Mouse (Mus musculus) granulocyte monocyte progenitor cell, adult 5-6 weeks (primary cell): ENCODE results near the gene Agbl4. TPM values are rescaled to one million over a fixed set of nuclear protein-coding genes. Genes with fewer than 3 reads are reported as not detected.

Experiments used
- ATAC-seq: replicated peaks from 2 replicates; pipeline ENCODE4 v1.8.0; 2016; ENCODE audit warnings: mild to moderate bottlenecking, moderate TSS enrichment, inconsistent platforms; ENCODE audit not compliant: poor library complexity, severe bottlenecking
- total RNA-seq, 2 experiments: library from RNA; stranded (forward) in 1 of 2; stranded (reverse) in 1 of 2; fragments of 200-712, 200-1000 nt in 1 of 2; fragments of >200 nt in 1 of 2; fragmentation: Nextera tagmentation in 1 of 2; gene quantifications; 2 replicates each; pipeline ENCODE4 v1.2.3; 2014 to 2017

The Agbl4 gene
- total RNA-seq, 2 experiments from 2014 or later, result not detected

DNA sequence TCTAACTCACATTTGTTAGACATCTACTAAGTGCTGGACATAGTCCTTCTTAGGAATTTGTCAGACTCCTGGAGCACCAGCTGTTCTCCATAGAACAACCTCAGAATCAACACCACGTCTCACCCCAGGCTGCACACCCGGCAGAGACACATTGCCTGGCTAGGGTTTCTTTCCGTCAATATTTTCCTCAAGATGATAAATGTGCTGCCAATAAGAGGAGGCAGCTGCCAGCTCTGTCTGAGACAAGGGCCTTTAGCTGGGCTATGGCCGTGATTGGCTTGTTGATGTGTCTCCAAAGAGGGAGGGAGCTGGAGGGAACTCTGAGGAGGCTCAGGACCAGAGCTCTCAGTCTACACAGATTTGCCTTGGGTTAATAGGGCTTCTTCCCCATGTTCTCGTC lies 1227.5 kb downstream of the Agbl4 start:
- no peak for ATAC-seq

DNA sequence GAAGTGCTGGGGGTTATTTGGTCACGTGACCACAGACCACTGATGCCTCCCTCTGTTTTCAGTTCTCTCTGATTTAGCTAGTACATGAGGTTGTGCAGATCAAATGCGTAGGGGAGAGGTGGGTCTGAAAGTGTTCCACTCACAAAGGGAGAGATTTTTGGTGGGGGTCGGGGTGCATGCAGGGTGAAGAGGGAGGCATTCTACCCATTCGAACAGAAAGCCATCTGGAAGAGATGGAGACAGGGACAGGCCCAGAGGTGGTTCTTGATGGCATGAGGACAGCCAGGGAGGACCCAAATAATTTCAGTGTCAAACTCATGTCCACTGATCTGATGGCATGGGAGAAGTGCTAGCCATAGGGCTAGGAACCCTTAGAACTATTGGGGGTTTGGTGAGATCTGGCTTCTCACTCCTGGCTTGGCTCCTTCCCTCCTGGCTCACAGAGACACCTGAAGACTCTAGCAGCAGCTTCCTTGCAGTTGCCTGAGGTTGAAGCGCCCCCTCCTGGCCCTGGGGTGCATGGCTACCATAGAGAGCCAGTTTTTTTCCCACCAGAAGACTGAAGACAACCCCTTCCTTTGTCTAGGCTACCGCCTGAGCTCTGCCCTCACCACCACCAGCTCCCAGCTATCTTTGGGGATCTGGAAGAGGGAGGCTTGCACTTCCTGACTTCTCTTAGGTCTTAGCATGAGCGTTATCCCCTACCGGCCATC lies 1228.8 kb downstream of the Agbl4 start:
- ATAC-seq, result peak; percentile 78

DNA sequence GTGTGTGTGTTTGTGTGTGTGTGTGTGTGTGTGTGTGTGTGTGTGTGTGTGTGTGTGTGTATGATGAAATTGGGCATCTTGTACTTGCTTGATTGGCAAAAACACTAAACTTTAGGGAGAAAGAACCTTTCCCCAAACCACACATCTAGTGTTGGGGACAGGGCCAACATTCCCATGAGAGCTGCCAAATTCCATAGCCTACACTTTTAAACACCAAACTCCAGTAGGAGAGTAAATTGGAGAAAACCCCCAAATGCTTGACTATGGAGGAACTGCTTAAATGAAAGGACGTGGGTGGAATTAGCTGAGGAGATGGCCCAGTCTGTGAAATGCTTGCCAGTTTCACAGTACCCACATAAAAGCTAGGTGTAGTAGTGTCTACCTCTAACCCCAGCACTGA lies 1235.2 kb downstream of the Agbl4 start:
- no peak for ATAC-seq

GRCm38 (mm10) chr4:111635538-111636124 lies 1238.2 kb downstream of the Agbl4 start:
- no peak for ATAC-seq

DNA sequence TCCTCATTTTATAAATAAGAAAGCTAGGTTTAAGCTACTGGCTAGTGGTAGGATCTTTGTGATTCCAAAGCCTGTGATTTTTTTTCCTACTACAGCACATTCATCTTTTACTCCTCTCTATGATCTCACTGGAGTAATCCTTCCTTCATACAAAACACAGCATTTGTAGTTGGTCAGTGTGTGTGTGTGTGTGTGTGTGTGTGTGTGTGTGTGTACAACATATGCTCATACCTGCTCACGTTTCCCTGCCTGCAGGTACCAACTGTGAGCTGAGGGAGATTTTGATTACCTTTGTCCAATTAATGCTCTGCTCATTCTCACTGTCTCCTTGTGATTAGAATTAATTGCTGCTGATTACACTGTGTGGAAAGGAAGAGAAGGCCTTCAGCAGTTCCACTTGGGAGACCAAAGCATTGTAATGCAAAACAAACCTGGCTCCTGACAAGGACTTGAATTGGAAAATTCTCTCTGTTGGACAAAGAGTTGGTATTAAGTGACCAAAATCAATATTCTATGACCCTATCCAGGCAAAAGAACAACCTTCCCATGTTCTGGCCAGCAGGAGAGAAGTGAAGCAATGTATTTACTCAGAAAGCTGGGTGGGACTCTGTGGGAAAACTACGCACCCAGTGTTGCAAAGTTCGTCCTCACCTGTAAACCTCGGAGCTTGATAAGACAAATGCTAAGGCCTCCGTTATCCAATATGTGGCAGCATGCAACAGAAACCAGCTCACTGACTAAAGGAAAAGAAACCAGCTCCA lies 1241.7 kb downstream of the Agbl4 start:
- ATAC-seq, result no peak

GRCm38 (mm10) chr4:111645117-111645830 lies 1247.8 kb downstream of the Agbl4 start:
- no peak for ATAC-seq

DNA sequence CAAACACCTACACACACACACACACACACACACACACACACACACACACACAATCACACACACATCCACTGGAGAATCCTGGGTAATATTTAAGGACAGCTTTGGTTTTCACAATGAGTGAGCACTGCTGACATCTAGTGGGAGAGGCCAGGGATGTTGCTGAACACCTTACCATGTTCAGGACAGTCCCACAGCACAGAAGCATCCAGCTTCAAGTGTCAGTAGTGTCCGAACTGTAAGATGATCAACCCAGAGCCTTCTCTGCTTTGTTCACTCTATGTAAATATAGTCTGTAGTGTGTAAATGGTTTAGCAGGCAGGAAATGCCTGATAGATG lies 1248.3 kb downstream of the Agbl4 start:
- ATAC-seq, result no peak

DNA sequence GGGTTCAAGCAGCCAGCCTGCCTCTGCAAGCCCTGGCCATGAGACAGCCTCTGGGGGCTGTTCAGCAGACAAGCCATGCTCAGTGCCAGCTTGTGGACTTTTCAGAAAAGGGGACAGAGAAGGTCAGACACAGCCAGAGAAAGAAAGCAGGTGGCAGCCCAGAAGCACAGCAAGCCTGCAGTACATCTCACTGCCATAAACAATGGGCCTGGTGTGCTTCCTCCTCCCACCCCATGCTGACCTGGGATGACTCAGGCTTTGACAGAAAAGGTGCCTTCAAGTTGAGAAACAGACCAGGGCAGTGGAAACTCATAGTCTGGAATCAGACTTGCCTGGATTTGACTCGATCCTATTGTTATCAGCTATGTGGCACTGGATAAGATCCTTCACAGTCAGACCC lies 1256.0 kb downstream of the Agbl4 start:
- no peak for ATAC-seq

DNA sequence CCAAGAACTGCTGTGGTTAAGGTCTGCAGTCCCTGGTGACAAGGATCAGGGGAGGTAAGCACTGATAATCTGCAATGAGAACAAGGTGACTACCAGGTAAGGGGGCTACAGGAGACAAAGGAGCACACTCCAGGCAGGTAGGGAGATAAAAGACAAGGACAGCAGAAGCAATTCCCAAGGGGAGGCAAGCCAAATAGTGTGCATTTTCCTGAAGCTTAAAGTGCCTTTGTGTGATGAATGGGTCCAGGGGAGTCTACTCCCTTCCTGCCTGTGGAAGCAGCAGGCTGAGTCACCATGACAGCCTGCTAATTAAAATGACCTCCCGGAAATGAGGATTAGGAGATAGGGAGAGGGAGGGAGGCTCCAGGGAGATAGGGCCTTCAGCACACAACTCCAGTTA lies 1266.3 kb downstream of the Agbl4 start:
- no peak for ATAC-seq

DNA sequence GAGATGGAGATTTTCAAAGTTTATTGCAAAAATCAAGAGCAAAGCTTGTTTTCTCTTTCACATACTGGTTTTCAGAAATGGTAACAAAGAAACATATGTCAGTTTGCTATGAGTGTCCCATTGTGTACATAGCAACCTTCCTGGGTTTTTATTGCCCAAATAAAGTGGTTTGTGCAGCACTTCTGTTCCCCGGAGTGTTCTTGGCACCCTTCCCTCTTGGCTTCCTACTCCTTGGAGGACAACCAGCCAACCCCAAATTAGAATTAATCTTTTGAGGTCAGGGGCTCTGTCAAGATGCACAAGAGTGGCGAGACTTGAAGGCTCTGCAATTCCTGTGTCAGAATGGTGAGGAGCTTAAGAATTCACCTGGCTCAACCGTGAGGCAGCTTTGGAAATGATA lies 1266.7 kb downstream of the Agbl4 start:
- no peak for ATAC-seq

- ATAC-seq, result no peak
Measured at GRCm38 (mm10) chr4:111666713-111667112, 1269.3 kb downstream of the Agbl4 start.

- no peak for ATAC-seq
Measured at GRCm38 (mm10) chr4:111669369-111669768, 1271.9 kb downstream of the Agbl4 start.

DNA sequence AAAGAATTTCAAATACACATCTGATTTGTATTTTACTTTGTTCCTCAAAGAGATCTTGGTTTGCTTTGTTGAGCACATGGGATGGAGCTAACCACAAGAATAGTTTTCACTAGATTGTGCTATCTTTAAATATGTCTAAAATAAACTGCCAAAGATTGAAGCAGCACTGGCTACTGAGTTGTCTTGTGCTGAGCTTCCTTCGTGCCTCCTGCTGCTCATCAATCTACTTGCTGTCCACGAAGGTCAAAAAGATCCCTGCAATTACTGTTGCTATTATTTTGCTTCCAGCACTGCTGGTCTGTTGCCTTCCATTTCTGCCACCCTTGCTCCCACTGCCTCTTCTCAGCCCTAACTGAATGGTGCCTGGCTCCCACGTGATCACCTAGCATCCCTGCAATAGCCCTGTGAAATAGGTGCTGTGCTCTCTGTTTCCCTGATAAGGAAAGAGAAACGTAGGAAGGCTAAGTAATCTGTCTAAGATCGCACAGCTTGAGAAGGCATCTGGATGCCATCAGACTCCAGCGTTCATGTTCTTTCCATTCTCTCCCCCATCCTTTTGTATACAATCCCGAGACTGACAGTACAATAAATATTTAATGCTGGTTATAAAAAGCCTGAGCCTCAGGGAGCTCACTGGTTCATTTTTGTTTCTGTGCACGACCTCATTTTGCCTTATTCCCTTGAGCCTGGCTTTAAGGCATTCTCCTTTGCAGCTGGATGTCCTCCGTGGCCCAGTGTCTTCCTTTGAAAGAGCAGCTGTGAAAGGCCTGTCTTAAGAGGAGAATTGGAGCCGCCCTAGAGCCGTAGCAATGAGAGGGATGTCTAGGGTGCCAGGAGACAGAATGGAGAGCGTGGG lies 1273.3 kb downstream of the Agbl4 start:
- ATAC-seq, result no peak

GRCm38 (mm10) chr4:111671440-111671839 lies 1274.0 kb downstream of the Agbl4 start:
- ATAC-seq, result no peak

DNA sequence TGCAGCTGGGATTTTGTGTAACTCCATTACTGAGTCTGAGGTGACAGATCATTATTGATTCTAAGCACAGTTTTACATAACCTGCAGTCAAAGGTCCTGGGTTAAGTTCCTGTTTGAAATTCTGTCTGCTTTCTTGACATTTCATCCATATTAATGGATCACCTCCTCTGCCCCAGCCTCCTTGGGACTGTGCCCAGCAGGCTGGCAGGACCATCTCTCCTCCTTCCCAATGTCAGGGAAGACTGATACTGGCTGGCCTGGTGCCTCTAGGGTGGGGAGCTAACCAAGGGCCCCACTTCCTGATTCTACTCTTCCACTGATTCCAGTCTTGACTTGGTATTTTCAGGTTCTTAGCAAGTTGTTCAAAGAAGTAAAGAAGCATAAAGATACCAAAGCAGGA lies 1276.4 kb downstream of the Agbl4 start:
- no peak for ATAC-seq

GRCm38 (mm10) chr4:111681926-111682325 lies 1284.5 kb downstream of the Agbl4 start:
- no peak for ATAC-seq

DNA sequence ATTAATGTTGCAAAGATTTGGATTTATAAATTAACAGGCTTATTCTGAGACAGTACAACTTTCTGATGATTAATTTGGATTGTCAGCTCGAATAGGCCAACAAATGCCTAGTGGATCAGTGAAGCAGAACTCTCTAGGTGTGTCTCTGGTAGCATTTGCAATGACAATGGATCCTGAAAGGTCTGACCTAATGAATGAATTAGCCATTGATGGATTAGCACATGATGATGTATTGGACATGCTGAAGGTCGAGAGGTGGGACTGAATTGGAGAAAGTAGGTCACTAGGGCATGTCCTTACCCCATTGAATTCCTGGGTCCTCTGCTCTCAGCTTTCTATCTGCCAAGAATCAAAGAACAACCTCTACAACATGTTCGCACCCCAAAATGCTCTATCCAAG lies 1285.3 kb downstream of the Agbl4 start:
- no peak for ATAC-seq

- no peak for ATAC-seq
Measured at GRCm38 (mm10) chr4:111683843-111684242, 1286.4 kb downstream of the Agbl4 start.

DNA sequence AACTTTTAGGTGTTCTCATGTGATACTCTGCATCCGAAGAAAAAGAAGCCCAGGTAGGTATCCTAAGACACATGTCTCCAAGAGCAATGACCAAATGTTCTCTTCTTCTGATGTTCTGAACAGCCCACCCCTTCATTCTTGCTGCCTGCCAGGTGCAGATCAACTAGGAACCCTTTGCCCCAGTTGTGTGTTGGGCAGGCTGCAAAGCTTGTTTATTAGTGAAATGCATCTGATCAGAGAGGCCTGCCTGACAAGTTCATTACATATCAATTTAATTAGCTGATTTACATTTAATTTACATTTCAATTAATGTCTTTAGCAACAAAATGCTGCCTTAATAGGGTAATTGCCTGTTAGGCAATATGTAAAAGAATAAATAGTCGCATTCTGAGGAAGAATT lies 1288.5 kb downstream of the Agbl4 start:
- no peak for ATAC-seq

DNA sequence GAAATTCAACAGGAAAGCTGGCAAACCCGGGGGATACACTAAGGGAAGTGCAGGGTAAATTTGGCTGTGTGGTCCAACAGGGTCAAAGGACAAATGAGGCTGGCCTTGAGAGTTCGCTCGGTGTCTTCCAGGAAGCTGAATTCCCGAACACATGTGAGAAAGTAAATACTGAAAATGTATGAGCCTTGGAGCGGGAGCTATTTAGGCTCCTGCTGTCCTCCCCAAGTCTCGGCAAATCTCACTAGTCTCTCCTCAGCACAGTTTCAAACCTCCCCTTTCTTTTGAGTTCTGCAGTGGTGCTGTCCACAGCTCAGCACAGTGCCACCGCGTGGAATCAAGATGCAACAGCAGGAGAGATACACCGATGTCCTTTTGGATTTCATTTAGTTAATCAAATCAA lies 1289.5 kb downstream of the Agbl4 start:
- ATAC-seq, result peak; percentile 84
